Mouse (Mus musculus) lung, postnatal 0 days (tissue): ENCODE data around the gene Usp30.

ENCODE experiments used
- CTCF ChIP-seq: IDR thresholded peaks from 2 replicates; pipeline ENCODE4 v1.5.1; 2016; ENCODE audit warnings: antibody characterized with exemption, mild to moderate bottlenecking
- EP300 ChIP-seq: IDR thresholded peaks from 2 replicates; pipeline ENCODE4 v1.6.1; 2016; ENCODE audit warnings: antibody characterized with exemption, mild to moderate bottlenecking, control low read depth

GRCm38 (mm10) chr5:114172936-114173335 lies 107.7 kb downstream of the Usp30 start:
- TF ChIP-seq CTCF (no peak), EP300 (no peak)
